Mouse (Mus musculus) thymus, postnatal 25 days (tissue): Measurements from ENCODE around the gene Rcor3.

ENCODE experiments used
- DNase-seq: peaks from one replicate; pipeline ENCODE4 v3.0.0; 2022

Gene Rcor3

DNA sequence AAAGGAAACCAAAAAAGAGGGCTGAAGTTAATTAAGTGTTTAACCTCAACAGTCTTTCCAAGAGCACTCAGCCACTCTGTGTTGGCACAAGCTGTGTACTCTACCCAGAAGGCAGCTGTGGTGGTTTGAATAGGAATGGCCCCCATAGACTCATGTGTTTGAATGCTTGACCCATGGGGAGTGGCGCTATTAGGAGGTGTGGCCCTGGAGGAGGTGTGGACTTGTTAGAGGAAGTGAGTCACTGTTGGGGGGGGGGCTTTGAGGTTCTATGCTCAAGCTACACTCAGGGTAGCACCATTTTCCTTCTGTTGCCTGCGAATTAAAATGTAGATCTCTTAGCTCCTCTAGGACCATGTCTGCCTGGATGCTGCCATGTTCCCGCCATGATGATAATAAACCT, 70.9 kb downstream of the Rcor3 start:
- no peak for DNase-seq

DNA sequence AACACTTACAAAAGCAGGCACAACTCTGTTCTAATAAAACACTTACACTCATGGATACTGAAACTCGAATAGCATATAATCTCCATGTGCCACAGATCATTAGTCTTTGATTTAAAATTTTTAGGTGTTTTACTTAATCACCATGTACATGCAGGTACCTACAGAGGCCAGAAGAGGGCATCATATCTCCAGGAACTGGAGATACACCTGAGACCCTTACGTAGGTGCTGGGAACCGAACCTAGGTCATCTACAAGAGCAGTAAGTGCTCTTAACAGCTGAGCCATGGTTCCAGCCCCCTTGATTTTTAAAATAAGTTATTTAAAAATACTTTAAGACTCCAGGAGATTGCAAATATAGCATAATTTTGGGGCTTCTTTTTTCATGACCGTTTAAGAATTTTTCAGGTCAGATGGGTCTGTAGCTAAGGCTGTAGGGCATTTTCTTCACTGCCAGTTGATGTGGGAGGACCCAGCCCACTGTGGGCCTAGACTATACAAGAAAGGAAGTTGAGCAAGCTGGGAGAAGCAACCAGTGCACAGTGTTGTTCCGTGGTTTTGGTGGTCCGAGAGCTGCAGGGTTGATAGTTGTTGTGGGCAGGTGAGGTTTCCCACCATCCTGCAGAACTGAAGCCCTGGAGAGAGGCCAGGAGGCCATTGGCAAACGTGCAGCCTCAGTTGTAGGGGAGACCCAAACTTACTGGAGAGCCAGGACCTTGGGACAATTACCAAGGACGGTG, 74.5 kb downstream of the Rcor3 start:
- DNase-seq: no peak

DNA sequence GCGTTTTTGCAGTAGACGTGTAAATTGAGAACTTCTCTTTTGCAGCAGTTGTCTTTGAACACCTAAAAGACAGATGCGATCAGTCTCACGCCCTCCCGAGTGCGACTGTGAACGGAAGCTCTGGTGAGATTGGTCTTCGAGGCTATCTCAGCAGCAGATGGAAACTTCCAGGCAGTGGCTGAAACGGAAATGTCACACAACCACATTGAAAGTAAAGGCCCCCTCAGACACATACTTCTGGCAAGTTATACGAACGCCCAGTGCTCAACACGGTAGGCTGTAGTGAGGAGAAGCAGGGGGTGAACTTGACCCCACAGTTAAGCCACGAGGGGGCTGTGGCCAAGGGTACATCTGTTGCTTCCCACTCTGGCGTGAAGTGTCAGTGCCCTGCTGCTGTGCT, 75.2 kb downstream of the Rcor3 start:
- DNase-seq: no peak

DNA sequence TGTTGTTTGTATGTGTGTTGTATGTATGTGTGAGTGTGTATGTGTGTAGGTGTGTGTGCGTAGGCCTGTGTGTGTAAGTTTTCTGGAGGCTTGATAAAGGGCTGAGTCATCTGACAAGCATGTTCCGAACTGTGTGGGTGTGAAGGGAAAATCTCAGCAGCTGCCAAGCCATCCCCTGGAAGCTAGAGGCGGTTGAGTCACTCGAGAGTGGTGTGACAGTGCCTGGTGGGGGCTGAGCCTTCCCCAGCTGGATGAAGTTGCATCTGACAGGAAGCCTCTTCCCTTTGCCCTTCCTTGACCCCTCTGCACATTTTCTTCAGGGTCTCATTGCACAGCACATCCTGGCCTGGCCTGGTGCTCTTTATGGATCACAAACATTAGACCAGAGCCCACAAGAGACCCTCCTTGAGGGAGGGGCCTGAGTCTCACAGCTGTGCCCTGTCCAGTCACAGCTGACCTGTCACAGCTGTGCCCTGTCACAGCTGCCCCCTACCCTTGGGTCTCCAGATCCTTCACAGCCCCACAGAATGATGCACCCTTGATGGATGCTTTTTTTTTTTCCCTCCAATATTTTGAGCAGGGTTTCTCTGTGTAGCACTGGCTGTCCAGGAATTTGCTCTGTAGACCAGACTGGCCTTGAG, 76.1 kb downstream of the Rcor3 start:
- no peak for DNase-seq

DNA sequence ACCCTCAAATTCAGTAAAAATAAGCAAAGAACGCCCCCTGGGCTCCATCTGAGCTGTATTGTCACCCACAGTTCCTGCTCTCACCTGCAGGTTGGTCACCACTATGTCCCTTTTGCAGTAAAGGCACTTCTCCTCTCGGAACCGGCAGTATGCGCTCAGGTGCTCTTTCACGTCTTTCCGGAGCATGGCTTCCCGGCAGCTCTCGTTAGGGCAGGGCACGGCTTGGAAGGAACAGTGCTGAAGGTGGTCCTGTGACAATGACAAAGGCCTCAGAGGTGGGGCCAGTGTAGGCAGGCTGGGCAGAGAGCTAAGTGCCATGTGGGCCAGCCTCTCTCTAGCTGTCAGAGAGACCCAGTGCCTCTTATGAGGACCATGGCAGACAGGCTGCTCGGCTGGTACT, 79.0 kb downstream of the Rcor3 start:
- DNase-seq: no peak

DNA sequence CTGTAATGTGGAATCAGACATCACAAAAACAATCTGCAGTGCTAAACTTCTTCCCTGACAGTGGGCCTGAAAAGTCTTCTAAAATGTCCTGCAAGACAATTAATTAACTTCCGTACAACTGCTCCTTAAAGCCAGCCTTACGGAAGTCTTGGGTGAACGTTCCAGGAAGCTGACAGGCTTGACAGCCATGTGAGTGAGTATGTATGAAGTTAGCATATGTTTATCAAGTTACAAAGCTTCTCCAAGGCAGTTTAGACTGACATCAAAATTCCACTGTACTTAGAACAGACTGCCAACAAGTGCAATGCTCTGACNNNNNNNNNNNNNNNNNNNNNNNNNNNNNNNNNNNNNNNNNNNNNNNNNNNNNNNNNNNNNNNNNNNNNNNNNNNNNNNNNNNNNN, 84.1 kb downstream of the Rcor3 start:
- DNase-seq: no peak

DNA sequence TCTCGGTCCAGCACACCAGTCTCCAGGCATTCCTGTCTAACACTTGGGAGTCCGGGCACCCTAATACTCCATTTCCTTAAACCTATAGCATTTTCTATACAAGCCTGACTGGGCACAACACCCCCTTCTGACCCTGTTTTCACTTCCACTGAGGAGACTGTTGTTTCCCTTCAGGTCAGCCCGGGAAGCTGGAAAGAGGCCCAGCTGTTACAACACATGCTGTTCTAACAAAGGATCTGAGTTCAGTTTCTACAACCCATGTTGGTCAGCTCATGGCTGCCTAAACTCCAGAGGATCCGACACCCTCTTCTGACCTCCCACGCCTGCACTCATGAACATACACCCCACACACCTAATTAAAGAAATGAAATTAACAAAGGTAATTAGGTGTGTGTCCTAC, 84.9 kb downstream of the Rcor3 start:
- no peak for DNase-seq

DNA sequence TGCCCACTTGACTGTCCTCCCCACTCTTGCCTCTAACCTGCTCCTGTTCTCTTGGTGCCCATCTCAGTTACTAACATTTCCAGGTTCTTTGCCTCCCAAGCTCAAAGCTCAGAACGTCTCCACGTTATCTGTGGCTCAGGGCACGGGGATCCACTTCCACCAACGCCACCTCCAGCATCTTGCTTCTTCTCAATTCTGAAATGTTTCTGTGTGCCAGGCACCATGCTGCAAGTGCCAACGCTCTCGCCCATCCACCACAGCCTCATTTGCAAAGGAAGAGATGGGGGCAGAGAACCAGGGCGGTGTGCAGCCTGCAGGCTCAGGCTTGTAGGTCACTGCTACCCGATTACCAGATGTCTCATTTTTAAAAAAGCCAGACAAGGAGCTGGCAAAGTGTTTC, 85.4 kb downstream of the Rcor3 start:
- DNase-seq: no peak
